8 mouse cellular contexts compared by ENCODE assay signal in genomic region chr9:78107912-78108795, GRCm38 (mm10). TPM values are rescaled to one million over a fixed set of nuclear protein-coding genes. Genes with fewer than 3 reads are reported as not detected.
DNase-seq lines count a peak whose midpoint lies in the region; ATAC-seq lines count a peak whose summit lies in the region.

No protein-coding gene starts in this region.

- ATAC-seq in granulocyte monocyte progenitor cell, adult 5-6 weeks (replicated peaks; ENCODE audit: poor library complexity, severe bottlenecking), result peak; percentile 25
- peak; percentile 81 for ATAC-seq in limb, embryonic 13.5 days (ENCODE audit: low FRiP score, low read depth)
- peak; percentile 85 for ATAC-seq in midbrain, embryonic 15.5 days (replicated peaks)

- DNase-seq in layer of hippocampus, adult 11-12 months (ENCODE audit: low spot score), result peak; percentile 74
- DNase-seq in layer of hippocampus, adult 9-10 months (ENCODE audit: low spot score), result no peak
- DNase-seq in embryonic facial prominence, embryonic 10.5 days (ENCODE audit: low spot score), result peak; percentile 88
- DNase-seq in kidney, adult 18-20 months, result peak; percentile 84
- peak; percentile 73 to 76 for DNase-seq in spleen, adult 18-20 months

- H3K9ac ChIP-seq in limb, embryonic 13.5 days, result peak overlapping the region; percentile 95
- peak overlapping the region; percentile 57 for H3K9ac ChIP-seq in midbrain, embryonic 15.5 days

- no peaks in the 10 kb centered on the region for H3K27me3 ChIP-seq in embryonic facial prominence, embryonic 10.5 days (replicated peaks; ENCODE audit: low read depth, poor library complexity, severe bottlenecking)
- H3K27me3 ChIP-seq in limb, embryonic 13.5 days, result no peaks in the 10 kb centered on the region
- H3K27me3 ChIP-seq in midbrain, embryonic 15.5 days (replicated peaks), result no peaks in the 10 kb centered on the region

- H3K4me1 ChIP-seq in embryonic facial prominence, embryonic 10.5 days, result peaks cover 30% of the 10 kb centered on the region
- peaks cover 30% of the 10 kb centered on the region for H3K4me1 ChIP-seq in limb, embryonic 13.5 days
- H3K4me1 ChIP-seq in midbrain, embryonic 15.5 days, result peaks cover 23% of the 10 kb centered on the region

- H3K9me3 ChIP-seq in embryonic facial prominence, embryonic 10.5 days, result no peaks in the 10 kb centered on the region
- no peaks in the 10 kb centered on the region for H3K9me3 ChIP-seq in limb, embryonic 13.5 days
- H3K9me3 ChIP-seq in midbrain, embryonic 15.5 days, result no peaks in the 10 kb centered on the region

- peaks cover 5% of the 10 kb centered on the region; the same call in 1 of the 2 replicates for H3K36me3 ChIP-seq in embryonic facial prominence, embryonic 10.5 days (replicated peaks)
- H3K36me3 ChIP-seq in limb, embryonic 13.5 days, result peaks cover 19% of the 10 kb centered on the region
- H3K36me3 ChIP-seq in midbrain, embryonic 15.5 days (replicated peaks), result no peaks in the 10 kb centered on the region

- peak overlapping the region; percentile 93 for H3K27ac ChIP-seq in embryonic facial prominence, embryonic 10.5 days (replicated peaks)
- peak overlapping the region; percentile 95 for H3K27ac ChIP-seq in limb, embryonic 13.5 days
- H3K27ac ChIP-seq in midbrain, embryonic 15.5 days, result peak overlapping the region; percentile 94

- under 1% methylated on average over 85 of the region's 88 CpGs for WGBS in embryonic facial prominence, embryonic 10.5 days
- WGBS in limb, embryonic 13.5 days, result under 1% methylated on average over 79 of the region's 88 CpGs
- WGBS in midbrain, embryonic 15.5 days, result under 1% methylated on average over 88 of the region's 88 CpGs

- peak overlapping the region; percentile 97 for H3K4me3 ChIP-seq in embryonic facial prominence, embryonic 10.5 days
- H3K4me3 ChIP-seq in limb, embryonic 13.5 days, result peak overlapping the region; percentile 92
- peak overlapping the region; percentile 59 for H3K4me3 ChIP-seq in midbrain, embryonic 15.5 days

- peak overlapping the region; percentile 83 for H3K4me2 ChIP-seq in limb, embryonic 13.5 days (replicated peaks)
- H3K4me2 ChIP-seq in midbrain, embryonic 15.5 days, result peak overlapping the region; percentile 90

RNA-seq across cellular contexts. Expression of gene Fbxo9, which starts 0.7 kb away (rescaled TPM):
- polyA plus RNA-seq in embryonic facial prominence, embryonic 10.5 days (2016; fragmentation: Nextera tagmentation; extraction: Ambion mirVana), result 22.9 and 24.7 TPM in 2 replicates
- total RNA-seq in granulocyte monocyte progenitor cell, adult 5-6 weeks (2014; fragmentation: Nextera tagmentation), result 50.6 and 67.0 TPM in 2 replicates
- total RNA-seq in granulocyte monocyte progenitor cell, adult 5-6 weeks (2017), result 42.1 and 54.5 TPM in 2 replicates
- 36.8 and 39.4 TPM in 2 replicates for polyA plus RNA-seq in limb, embryonic 13.5 days (2015; fragmentation: Nextera tagmentation; extraction: Ambion mirVana)
- polyA plus RNA-seq in midbrain, embryonic 15.5 days (2015; fragmentation: Nextera tagmentation; extraction: Ambion mirVana), result 67.5 and 75.1 TPM in 2 replicates

RNA-seq across cellular contexts. Expression of gene Ick, which starts 0.8 kb away (rescaled TPM):
- polyA plus RNA-seq in embryonic facial prominence, embryonic 10.5 days (2016; fragmentation: Nextera tagmentation; extraction: Ambion mirVana), result 38.1 and 40.6 TPM in 2 replicates
- total RNA-seq in granulocyte monocyte progenitor cell, adult 5-6 weeks (2014; fragmentation: Nextera tagmentation), result 11.8 and 15.4 TPM in 2 replicates
- total RNA-seq in granulocyte monocyte progenitor cell, adult 5-6 weeks (2017), result 8.4 and 13.1 TPM in 2 replicates
- polyA plus RNA-seq in limb, embryonic 13.5 days (2015; fragmentation: Nextera tagmentation; extraction: Ambion mirVana), result 32.1 and 33.9 TPM in 2 replicates
- 43.0 and 46.3 TPM in 2 replicates for polyA plus RNA-seq in midbrain, embryonic 15.5 days (2015; fragmentation: Nextera tagmentation; extraction: Ambion mirVana)

RNA-seq across cellular contexts. Expression of gene Gcm1, which starts 56.4 kb away (rescaled TPM):
- 0.09 TPM in 1 of 2 replicates, not detected in the other for polyA plus RNA-seq in embryonic facial prominence, embryonic 10.5 days (2016; fragmentation: Nextera tagmentation; extraction: Ambion mirVana)
- total RNA-seq in granulocyte monocyte progenitor cell, adult 5-6 weeks (2014; fragmentation: Nextera tagmentation), result not detected in 2 replicates
- total RNA-seq in granulocyte monocyte progenitor cell, adult 5-6 weeks (2017), result not detected in 2 replicates
- polyA plus RNA-seq in limb, embryonic 13.5 days (2015; fragmentation: Nextera tagmentation; extraction: Ambion mirVana), result not detected in 2 replicates
- polyA plus RNA-seq in midbrain, embryonic 15.5 days (2015; fragmentation: Nextera tagmentation; extraction: Ambion mirVana), result not detected in 2 replicates

Comparison
In these comparisons a context has a peak if more than half of its experiments do, and no peak if none do; other contexts are left out.
1. ATAC-seq: peak in every context shown above with its lines; median percentile 85 in midbrain, embryonic 15.5 days; 81 in limb, embryonic 13.5 days; 25 in granulocyte monocyte progenitor cell, adult 5-6 weeks.